Mouse (Mus musculus): ENCODE measurements around the gene Col23a1.

The Col23a1 gene

GRCm38 (mm10) chr11:51431287-51431686 is 141.6 kb downstream of the Col23a1 start:
- DNase-seq (ENCODE audit: low read depth, low spot score): no peak

DNA sequence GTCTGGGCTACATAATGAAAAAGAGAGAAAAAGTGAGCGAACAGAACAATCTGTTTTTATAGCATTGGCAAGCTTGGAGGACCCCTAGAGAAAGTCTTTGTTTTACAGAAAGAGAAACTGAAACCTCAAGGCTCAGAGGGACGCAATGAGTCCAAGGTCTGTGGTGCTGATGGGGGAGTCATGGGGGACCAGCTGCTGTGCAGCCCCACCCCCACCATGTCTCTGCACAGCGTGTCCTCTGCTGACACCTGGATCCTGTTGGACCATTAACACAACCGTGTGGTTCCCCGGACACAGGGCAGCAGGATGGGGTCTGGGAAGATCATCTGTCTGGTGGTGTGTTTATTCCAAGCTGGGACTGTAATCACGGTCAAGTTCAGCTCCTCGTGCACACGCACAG is 142.2 kb downstream of the Col23a1 start:
- no peak for DNase-seq (ENCODE audit: low read depth, low spot score)

DNA sequence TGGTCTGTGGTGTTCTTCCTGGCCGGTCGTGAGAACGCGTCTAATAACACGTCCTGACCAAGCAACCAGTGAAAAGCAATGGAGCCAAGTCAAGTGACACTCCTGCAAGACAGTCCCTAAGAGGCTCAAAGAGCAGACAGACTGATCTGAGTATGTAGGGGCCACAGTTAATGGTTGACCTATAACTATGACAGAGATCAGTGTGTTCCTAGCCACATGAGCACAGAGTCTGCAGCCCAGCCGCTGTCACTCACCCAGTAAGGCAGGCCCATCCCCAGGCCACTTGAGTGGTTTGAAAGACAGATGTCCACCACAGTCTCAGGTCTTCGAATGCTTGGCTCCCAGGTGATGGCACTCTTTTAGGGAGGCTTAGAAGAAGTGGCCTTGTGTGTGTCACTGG is 152.3 kb downstream of the Col23a1 start:
- no peak for DNase-seq (ENCODE audit: low read depth, low spot score)

DNA sequence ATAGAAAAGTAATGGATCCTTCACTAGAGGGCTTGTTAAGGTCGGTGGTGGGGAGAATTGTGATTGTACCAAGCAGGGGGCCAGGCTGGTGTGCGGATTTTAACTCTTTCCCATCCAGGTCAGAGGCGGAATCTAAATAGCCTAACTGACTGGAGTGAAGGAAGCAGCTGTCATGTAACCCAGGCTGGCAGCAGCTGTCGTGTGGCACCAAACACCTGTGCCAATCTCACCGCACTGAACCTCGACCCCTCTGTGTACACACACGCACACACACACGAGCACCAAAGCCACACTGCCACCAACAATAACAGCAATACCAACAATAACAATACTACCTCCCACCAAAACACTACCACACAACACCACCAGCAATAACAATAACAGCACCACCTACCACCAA is 152.9 kb downstream of the Col23a1 start:
- DNase-seq (ENCODE audit: low read depth, low spot score): no peak

DNA sequence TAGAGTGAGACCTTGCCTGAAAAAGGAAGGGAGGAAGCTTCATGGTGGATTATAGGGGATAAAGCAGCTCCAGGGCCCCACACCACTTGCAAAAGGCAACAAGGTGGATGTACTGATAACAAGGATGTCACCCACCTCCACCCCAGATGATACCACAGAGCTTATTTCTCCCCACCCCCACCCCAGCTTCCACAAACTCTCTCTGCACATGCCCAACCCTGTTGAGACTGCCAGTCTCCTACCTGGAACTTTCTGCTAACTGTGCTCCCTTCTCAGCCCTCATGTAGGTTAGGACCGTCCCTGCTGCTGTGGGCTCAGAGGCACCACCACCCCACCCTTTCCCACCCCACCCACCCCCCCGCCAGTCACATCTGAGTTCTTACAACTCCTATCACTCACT is 154.1 kb downstream of the Col23a1 start:
- DNase-seq (ENCODE audit: low read depth, low spot score): no peak

DNA sequence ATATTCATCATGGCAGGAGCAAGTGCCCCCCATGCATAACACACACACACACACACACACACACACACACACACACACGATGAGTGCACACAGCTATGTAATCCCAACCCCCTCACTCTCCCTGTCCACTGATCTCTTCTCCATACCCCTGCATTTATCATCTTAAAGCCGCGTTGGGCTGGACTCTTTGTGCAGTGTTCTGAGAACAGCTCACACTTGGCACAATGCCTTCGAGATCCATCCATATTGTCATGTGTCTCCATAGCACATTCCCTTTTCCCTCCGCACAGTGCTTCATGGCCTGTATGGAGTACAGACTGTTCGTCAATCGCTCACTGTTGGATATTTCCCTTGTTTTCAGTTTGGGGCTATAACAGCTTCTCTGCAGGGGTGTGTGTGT is 154.9 kb downstream of the Col23a1 start:
- no peak for DNase-seq (ENCODE audit: low read depth, low spot score)

DNA sequence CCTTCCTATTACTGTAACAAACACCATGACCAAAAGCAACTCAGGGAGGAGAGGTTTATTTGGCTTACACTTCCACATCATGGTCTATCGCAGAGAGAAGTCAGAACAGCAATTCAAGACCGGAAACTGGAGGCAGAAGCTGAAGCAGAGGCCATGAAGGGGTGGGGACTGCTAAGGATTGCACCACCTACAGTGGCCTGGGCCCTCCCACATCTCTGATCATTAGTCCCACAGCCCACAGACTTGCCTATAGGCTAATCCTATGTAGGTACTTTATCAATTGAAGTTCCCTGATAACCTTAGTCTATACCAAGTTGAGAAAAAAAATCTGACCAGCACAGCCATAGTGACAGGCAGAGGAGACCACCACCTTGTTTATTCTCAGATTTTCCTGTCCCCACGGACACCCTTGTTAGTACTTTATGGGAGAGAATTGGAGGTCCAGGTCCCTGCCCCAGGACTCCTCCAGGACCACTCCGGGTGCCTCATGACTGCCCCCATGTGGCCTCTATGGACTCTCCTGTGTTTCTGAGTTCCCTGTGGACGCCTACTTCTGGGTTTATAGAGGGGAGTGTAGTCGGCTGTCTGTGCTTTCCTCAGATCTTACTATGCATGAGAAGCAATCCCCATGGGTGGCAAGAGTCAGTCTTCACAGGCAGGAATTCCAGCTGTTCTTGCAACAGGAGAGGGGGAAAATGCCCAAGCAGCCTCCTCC is 157.1 kb downstream of the Col23a1 start:
- no peak for DNase-seq (ENCODE audit: low read depth, low spot score)

DNA sequence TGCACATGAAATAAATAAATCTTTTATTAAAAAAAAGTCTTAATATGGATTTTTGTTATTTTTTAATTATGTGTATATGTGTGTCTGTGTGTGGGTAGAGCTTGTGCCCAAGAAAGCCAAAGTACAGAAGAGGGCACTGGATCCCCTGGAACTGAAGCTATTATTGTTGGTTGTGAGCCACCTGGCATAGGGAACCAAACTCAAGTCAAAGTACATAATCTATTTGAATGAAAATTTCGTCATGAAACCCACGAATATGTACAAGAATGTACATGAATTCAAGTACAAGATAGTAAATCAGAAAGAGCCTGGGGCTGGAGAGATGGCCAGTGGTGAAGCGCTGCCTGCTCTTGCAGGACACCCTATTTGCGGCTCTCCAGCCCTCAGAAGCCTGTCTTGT is 158.5 kb downstream of the Col23a1 start:
- no peak for DNase-seq (ENCODE audit: low read depth, low spot score)

DNA sequence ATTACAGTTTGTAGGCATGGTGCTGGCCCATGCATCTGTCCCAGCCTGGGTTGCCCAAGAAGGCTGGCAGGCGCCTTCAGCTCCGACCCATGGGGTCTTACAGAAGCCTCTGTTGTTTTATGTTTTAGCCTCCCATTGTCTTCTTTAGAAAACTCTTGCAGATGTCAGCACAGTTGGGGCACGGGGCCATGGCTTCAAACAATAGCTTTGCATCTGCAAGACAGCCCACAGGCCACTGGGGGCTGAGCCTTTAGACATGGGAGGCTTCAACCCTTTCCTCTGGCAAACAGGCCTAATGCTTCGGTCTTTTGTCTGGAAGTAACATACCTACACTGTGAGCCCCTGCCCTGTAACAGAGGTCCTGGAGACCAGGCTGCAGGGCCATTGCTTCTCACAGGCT is 159.0 kb downstream of the Col23a1 start:
- DNase-seq (ENCODE audit: low read depth, low spot score): no peak

- DNase-seq (ENCODE audit: low read depth, low spot score): no peak
Observed at GRCm38 (mm10) chr11:51449881-51450280, 160.2 kb downstream of the Col23a1 start.

DNA sequence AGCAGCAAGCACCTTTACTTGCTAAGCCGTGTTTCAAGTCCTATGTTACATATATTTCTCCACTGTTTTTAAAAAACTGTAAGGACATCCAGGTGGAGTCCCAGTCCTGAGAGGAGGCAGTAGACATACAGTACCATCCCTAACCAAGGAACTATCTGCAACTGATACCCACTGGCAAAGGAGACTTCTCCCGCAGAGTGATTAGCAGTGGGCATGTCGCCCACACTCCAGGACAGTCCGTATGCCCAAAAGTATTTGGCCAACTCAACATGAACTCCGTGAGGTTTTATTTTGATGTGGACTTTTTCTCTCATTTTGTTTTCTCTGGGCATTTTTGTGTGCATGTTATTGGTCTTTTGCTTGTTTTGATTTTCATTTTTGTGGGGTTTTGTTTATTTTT is 161.6 kb downstream of the Col23a1 start:
- DNase-seq (ENCODE audit: low read depth, low spot score): no peak

DNA sequence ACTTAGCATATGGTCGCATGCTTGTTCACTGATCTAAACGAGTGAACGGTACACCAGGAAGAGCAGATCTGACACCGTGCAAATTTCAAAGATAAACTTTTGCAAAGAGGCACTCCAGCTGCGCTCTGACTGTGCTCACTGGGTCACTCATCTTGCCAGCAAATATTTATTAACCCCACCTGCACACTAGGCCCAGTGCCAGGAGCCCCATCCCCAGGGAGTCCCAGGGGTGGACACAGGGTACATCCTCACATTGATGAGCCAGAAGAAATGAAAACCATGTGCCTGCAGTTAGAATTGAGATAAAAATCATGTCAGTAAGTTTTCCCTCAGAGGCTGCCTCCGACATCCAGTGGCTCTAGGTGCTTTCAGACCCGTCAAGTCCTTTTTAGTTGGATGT is 162.2 kb downstream of the Col23a1 start:
- DNase-seq (ENCODE audit: low read depth, low spot score): no peak

- DNase-seq (ENCODE audit: low read depth, low spot score): no peak
Observed at GRCm38 (mm10) chr11:51453742-51454141, 164.0 kb downstream of the Col23a1 start.

GRCm38 (mm10) chr11:51455501-51455900 is 165.8 kb downstream of the Col23a1 start:
- no peak for DNase-seq (ENCODE audit: low read depth, low spot score)

DNA sequence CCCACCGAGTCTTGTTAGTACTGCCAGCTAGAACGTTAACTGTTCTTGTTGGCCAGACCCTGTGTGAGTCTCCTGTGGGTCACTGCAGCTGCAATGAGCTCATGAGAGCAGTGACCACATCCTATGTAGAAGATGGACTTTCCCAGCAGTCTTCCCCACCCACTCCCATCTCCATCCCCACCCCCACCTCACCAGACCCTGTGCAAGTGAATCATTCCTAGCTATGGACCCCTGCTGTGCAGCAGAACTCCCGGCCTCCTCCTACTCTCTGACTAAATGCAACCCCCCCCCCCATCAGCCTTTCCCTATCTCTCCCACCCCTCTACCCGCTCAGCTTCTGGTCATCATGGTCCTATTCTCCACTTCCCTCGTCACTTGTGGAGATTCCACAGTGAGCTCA is 167.9 kb downstream of the Col23a1 start:
- DNase-seq (ENCODE audit: low read depth, low spot score): no peak

GRCm38 (mm10) chr11:51458649-51459048 is 168.9 kb downstream of the Col23a1 start:
- no peak for DNase-seq (ENCODE audit: low read depth, low spot score)

GRCm38 (mm10) chr11:51459569-51460043 is 169.9 kb downstream of the Col23a1 start:
- DNase-seq (ENCODE audit: low read depth, low spot score): no peak

GRCm38 (mm10) chr11:51468737-51469136 is 179.0 kb downstream of the Col23a1 start:
- DNase-seq (ENCODE audit: low read depth, low spot score): no peak

GRCm38 (mm10) chr11:51469341-51469831 is 179.7 kb downstream of the Col23a1 start:
- DNase-seq (ENCODE audit: low read depth, low spot score): no peak

DNA sequence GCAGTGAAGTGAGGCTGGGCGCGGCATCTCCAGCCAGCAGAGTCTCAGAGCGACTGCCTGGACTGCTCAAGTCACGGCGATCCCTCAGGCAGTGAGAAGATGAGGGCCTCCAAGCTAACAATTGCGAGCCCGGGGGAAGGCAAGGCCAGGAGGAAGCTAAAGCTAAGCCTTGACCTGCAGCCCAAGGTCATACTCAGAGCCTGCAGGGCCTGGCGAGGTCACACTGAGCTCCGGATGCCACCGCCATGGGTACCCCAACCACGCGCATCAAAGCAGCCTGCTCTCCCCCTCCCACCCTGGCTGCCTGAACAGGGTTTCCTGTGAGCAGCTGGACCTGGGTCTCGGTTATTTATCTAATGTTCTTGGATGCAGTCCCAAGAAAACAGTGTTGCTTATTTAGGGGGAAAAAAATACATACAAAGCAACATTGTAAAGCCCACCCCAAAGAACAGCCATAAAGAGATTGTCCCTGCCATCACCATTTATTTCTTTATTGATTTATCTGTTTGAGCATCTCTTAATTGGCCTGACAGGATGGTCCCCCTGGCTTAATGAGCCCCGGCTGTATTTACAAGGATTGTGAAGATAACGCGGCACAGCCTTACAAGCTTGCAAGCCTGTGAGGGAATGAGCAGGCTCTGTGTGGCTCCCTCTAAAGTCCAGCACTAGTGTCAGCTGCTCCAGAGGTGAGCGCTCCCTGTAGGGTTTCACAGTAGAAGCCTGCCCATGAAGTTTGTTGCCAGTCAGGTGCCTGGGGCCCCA is 180.8 kb downstream of the Col23a1 start:
- DNase-seq (ENCODE audit: low read depth, low spot score): no peak

DNA sequence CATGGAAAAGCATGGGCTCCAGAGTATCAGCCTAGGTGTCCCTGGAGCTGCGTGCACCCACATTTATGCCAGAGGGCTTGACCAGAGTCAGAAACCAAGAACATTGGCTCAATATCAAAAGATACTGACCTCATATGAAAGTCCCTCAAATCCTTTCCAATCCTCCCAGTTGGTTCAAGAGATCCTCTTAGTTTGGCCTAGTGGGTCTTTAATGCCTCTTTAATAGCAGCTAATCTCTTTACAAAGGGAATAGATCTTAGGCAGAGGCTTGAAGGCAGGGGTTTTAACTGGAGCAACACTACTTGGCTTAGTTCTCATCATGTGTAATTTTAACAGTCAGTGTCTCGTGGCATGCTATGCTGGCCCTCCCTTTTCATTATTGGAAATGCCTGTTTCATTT is 184.0 kb downstream of the Col23a1 start:
- no peak for DNase-seq (ENCODE audit: low read depth, low spot score)

DNA sequence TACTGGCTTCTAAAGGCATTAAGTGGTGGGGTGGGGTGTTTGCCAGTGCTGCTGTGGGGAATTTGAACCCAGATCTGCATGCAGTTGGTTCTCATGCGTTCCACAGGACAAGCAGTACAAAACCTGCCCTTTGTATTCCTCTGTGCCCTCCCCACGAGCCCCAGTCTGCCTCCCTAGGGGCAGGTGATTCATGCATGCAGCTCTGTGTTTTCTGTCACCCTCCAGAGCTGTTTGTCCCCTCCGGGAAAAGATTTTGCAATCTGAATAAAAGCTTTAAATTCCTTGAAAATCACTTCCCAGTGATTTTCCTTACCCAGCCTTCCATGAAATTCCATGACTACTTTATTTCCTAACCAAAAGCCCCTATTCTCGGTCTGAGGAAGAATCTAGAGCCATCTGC is 186.8 kb downstream of the Col23a1 start:
- DNase-seq (ENCODE audit: low read depth, low spot score): no peak

- DNase-seq (ENCODE audit: low read depth, low spot score): no peak
Observed at GRCm38 (mm10) chr11:51477571-51477970, 187.9 kb downstream of the Col23a1 start.
